Comparison of ENCODE assay signal across 19 mouse cellular contexts in genomic region chr9:46503321-46504132, GRCm38 (mm10).
A peak's percentile ranks its signal among the peaks of the same experiment; 100 is the strongest.
DNase-seq lines count a peak whose midpoint lies in the region; ATAC-seq and TF ChIP-seq lines count a peak whose summit lies in the region.
"Had no signal": no experiment of that assay in that cellular context is flagged by ENCODE, and none has a peak within 500 bp of the region (broad histone marks: within the 10 kb centered on the region; RNA-seq: fewer than 3 reads in every experiment).

No protein-coding gene starts in this region.

- H3K4me1 ChIP-seq in hindbrain, embryonic 11.5 days (replicated peaks; ENCODE audit: control insufficient read depth, insufficient read depth, low read length): peaks cover 4% of the 10 kb centered on the region; the same call in 1 of the 2 replicates
- peaks cover 26% of the 10 kb centered on the region; the same call in 1 of the 2 replicates for H3K4me1 ChIP-seq in hindbrain, embryonic 14.5 days (replicated peaks; ENCODE audit: control insufficient read depth, insufficient read depth, low read length)
- peaks cover 25% of the 10 kb centered on the region for H3K4me1 ChIP-seq in hindbrain, embryonic 12.5 days
- peaks cover 13% of the 10 kb centered on the region for H3K4me1 ChIP-seq in midbrain, embryonic 16.5 days (ENCODE audit: control insufficient read depth, insufficient read depth, low read length)
- H3K4me1 ChIP-seq: intestine, embryonic 15.5 days; liver, embryonic 15.5 days had no signal

- no peak for TF ChIP-seq POLR2A in brain, embryonic 14.5 days (IDR thresholded peaks at IDR 0.05; ENCODE audit: borderline replicate concordance, extremely low read depth, insufficient read depth, insufficient read length, poor library complexity, severe bottlenecking)

- TF ChIP-seq CTCF in brain, embryonic 14.5 days (IDR thresholded peaks at IDR 0.05; ENCODE audit: borderline replicate concordance, extremely low read depth, insufficient read depth, insufficient read length): no peak

- intact Hi-C loops in left cerebral cortex, postnatal 14 days (cut with DNase I): loop anchor here (10.0 kb wide), 1 partner anchor 119 kb away; no protein-coding TSS in a partner anchor

- no peak for ATAC-seq in hindbrain, embryonic 11.5 days (ENCODE audit: low FRiP score)
- ATAC-seq in hindbrain, embryonic 14.5 days (ENCODE audit: low FRiP score): no peak
- peak; percentile 58; the same call in 1 of the 2 replicates for ATAC-seq in hindbrain, embryonic 12.5 days (ENCODE audit: low FRiP score)
- ATAC-seq in midbrain, embryonic 16.5 days: peak; percentile 43; the same call in 1 of the 2 replicates
- ATAC-seq: intestine, embryonic 15.5 days had no signal

- no peak overlapping the region for H3K9ac ChIP-seq in hindbrain, embryonic 11.5 days (ENCODE audit: low read depth, low read length)
- H3K9ac ChIP-seq in hindbrain, embryonic 14.5 days: no peak overlapping the region
- no peak overlapping the region for H3K9ac ChIP-seq in hindbrain, embryonic 12.5 days
- no peak overlapping the region; the same call in 1 of the 2 replicates for H3K9ac ChIP-seq in midbrain, embryonic 16.5 days (ENCODE audit: low read depth, low read length)
- H3K9ac ChIP-seq: intestine, embryonic 15.5 days; limb, embryonic 12.5 days; liver, embryonic 15.5 days had no signal

- H3K4me2 ChIP-seq in hindbrain, embryonic 11.5 days (replicated peaks; ENCODE audit: low read depth, low read length): no peak overlapping the region
- H3K4me2 ChIP-seq in hindbrain, embryonic 14.5 days (replicated peaks): no peak overlapping the region
- no peak overlapping the region for H3K4me2 ChIP-seq in hindbrain, embryonic 12.5 days (replicated peaks)
- H3K4me2 ChIP-seq in midbrain, embryonic 16.5 days (ENCODE audit: low read length): no peak overlapping the region
- H3K4me2 ChIP-seq: intestine, embryonic 15.5 days; limb, embryonic 12.5 days; liver, embryonic 15.5 days had no signal

- no peaks in the 10 kb centered on the region for H3K9me3 ChIP-seq in hindbrain, embryonic 11.5 days (ENCODE audit: control insufficient read depth, low read length)
- no peaks in the 10 kb centered on the region for H3K9me3 ChIP-seq in hindbrain, embryonic 14.5 days (ENCODE audit: control insufficient read depth, low read length)
- H3K9me3 ChIP-seq in hindbrain, embryonic 12.5 days (replicated peaks): no peaks in the 10 kb centered on the region
- H3K9me3 ChIP-seq in midbrain, embryonic 16.5 days (replicated peaks; ENCODE audit: control insufficient read depth, low read length, poor library complexity, severe bottlenecking): no peaks in the 10 kb centered on the region
- H3K9me3 ChIP-seq: intestine, embryonic 15.5 days; limb, embryonic 12.5 days; liver, embryonic 15.5 days had no signal

- no peak overlapping the region for H3K4me3 ChIP-seq in hindbrain, embryonic 11.5 days (ENCODE audit: low read depth, low read length)
- no peak overlapping the region for H3K4me3 ChIP-seq in hindbrain, embryonic 14.5 days (replicated peaks; ENCODE audit: low read length)
- H3K4me3 ChIP-seq in hindbrain, embryonic 12.5 days: no peak overlapping the region
- H3K4me3 ChIP-seq in midbrain, embryonic 16.5 days (ENCODE audit: low read depth, low read length): no peak overlapping the region
- H3K4me3 ChIP-seq: erythroblast, embryonic 14.5 days; intestine, embryonic 15.5 days; limb, embryonic 12.5 days; liver, embryonic 15.5 days had no signal

- 65% methylated on average over 8 of the region's 8 CpGs for WGBS in hindbrain, embryonic 11.5 days
- 35% methylated on average over 8 of the region's 8 CpGs for WGBS in hindbrain, embryonic 14.5 days
- 42% methylated on average over 8 of the region's 8 CpGs for WGBS in hindbrain, embryonic 12.5 days
- 38% methylated on average over 8 of the region's 8 CpGs for WGBS in midbrain, embryonic 16.5 days

- H3K27me3 ChIP-seq in hindbrain, embryonic 11.5 days (ENCODE audit: control insufficient read depth, insufficient read depth, low read length): no peaks in the 10 kb centered on the region
- H3K27me3 ChIP-seq in hindbrain, embryonic 14.5 days (ENCODE audit: control insufficient read depth, insufficient read depth, low read length): 0 out of 2 replicates have a peak, but pooled peaks cover 4% of the 10 kb centered on the region
- H3K27me3 ChIP-seq in hindbrain, embryonic 12.5 days: peaks cover 3% of the 10 kb centered on the region; the same call in 1 of the 2 replicates
- no peaks in the 10 kb centered on the region for H3K27me3 ChIP-seq in midbrain, embryonic 16.5 days (ENCODE audit: control insufficient read depth, insufficient read depth, low read depth, low read length)
- H3K27me3 ChIP-seq: intestine, embryonic 15.5 days; liver, embryonic 15.5 days had no signal

- peak; percentile 38 for DNase-seq in hindbrain, embryonic 11.5 days (ENCODE audit: low spot score)
- DNase-seq in hindbrain, embryonic 14.5 days (ENCODE audit: low spot score): no peak
- peak; percentile 78 for DNase-seq in brain, embryonic 14.5 days (ENCODE audit: low read depth)
- DNase-seq in ovary, postnatal 14 days (ENCODE audit: low spot score): no peak
- no peak for DNase-seq in testis, postnatal 10 days (ENCODE audit: low spot score)
- no peak for DNase-seq in left cerebral cortex, postnatal 14 days (ENCODE audit: low spot score in 2 of 2)
- DNase-seq: cerebellum, adult 8-10 months; embryo, embryonic 11 days; heart, adult 18-20 months; kidney, postnatal 25 days; lung, postnatal 36 days; thymus, adult 2 months had no signal

- H3K36me3 ChIP-seq in hindbrain, embryonic 11.5 days (ENCODE audit: control insufficient read depth, insufficient read depth, low read length): no peaks in the 10 kb centered on the region
- no peaks in the 10 kb centered on the region for H3K36me3 ChIP-seq in hindbrain, embryonic 14.5 days (replicated peaks; ENCODE audit: control insufficient read depth, insufficient read depth)
- H3K36me3 ChIP-seq in hindbrain, embryonic 12.5 days: no peaks in the 10 kb centered on the region
- H3K36me3 ChIP-seq in midbrain, embryonic 16.5 days (ENCODE audit: control insufficient read depth, insufficient read depth, low read length): no peaks in the 10 kb centered on the region
- H3K36me3 ChIP-seq: G1E; intestine, embryonic 15.5 days; limb, embryonic 12.5 days; liver, embryonic 15.5 days had no signal

- H3K27ac ChIP-seq in hindbrain, embryonic 11.5 days (ENCODE audit: low read depth, low read length): no peak overlapping the region
- no peak overlapping the region for H3K27ac ChIP-seq in hindbrain, embryonic 14.5 days
- 0 out of 2 replicates have a peak overlapping the region, but pooled peaks have one; percentile 23 for H3K27ac ChIP-seq in hindbrain, embryonic 12.5 days
- H3K27ac ChIP-seq in midbrain, embryonic 16.5 days (ENCODE audit: low read length): peak overlapping the region; percentile 44; the same call in 1 of the 2 replicates
- H3K27ac ChIP-seq: intestine, embryonic 15.5 days; limb, embryonic 12.5 days; liver, embryonic 15.5 days had no signal

Comparison
In these comparisons a context has a peak if more than half of its experiments do, and no peak if none do; other contexts are left out.
1. ATAC-seq: peak in hindbrain, embryonic 12.5 days (single experiment) and midbrain, embryonic 16.5 days (single experiment); none in hindbrain, embryonic 11.5 days (single experiment) and hindbrain, embryonic 14.5 days (single experiment).
2. DNase-seq: peak in hindbrain, embryonic 11.5 days (single experiment) and brain, embryonic 14.5 days (single experiment); none in hindbrain, embryonic 14.5 days (single experiment), ovary, postnatal 14 days (single experiment), testis, postnatal 10 days (single experiment) and left cerebral cortex, postnatal 14 days (0 of 2).
3. H3K27ac ChIP-seq: peak in hindbrain, embryonic 12.5 days (single experiment) and midbrain, embryonic 16.5 days (single experiment); none in hindbrain, embryonic 11.5 days (single experiment) and hindbrain, embryonic 14.5 days (single experiment).